Mouse (Mus musculus) stomach, postnatal 0 days (tissue): ENCODE measurements around the gene Gcsam. TPM values are rescaled to one million over a fixed set of nuclear protein-coding genes. Genes with fewer than 3 reads are reported as not detected.
A peak's percentile ranks its signal among the peaks of the same experiment; 100 is the strongest.

Experiments
- ATAC-seq: fragments of 200-750 bp; cut with Nextera tagmentation; 2 replicates; pipeline ENCODE4 v1.8.0; 2017; ENCODE audit not compliant: low FRiP score, low TSS enrichment
- DNase-seq: peaks from one replicate; pipeline ENCODE4 v3.0.0-alpha.2; 2016; ENCODE audit warnings: low spot score
- H3K27ac ChIP-seq: fragments of 300-500 bp; sonication (generic); replicated peaks from 2 replicates; pipeline ENCODE4 v1.5.1; 2014; ENCODE audit warnings: mild to moderate bottlenecking, control low read depth
- H3K27me3 ChIP-seq: fragments of 300-500 bp; sonication (generic); 2 replicates; pipeline ENCODE4 v1.6.1; 2014; ENCODE audit warnings: low read length; ENCODE audit not compliant: control insufficient read depth, insufficient read depth
- H3K36me3 ChIP-seq: fragments of 300-500 bp; sonication (generic); 2 replicates; pipeline ENCODE4 v1.6.1; 2014; ENCODE audit warnings: low read length, mixed read lengths; ENCODE audit not compliant: control insufficient read depth, insufficient read depth
- H3K4me1 ChIP-seq: fragments of 300-500 bp; sonication (generic); replicated peaks from 2 replicates; pipeline ENCODE4 v1.6.1; 2014; ENCODE audit warnings: antibody characterized with exemption; ENCODE audit not compliant: control insufficient read depth, insufficient read depth
- H3K4me2 ChIP-seq: fragments of 300-500 bp; sonication (generic); replicated peaks from 2 replicates; pipeline ENCODE4 v1.6.1; 2014; ENCODE audit warnings: low read depth, mild to moderate bottlenecking, control low read depth, moderate library complexity
- H3K4me3 ChIP-seq: fragments of 300-500 bp; sonication (generic); 2 replicates; pipeline ENCODE4 v1.5.1; 2014; ENCODE audit warnings: low read depth, low read length, control low read depth
- H3K9ac ChIP-seq: fragments of 300-500 bp; sonication (generic); 2 replicates; pipeline ENCODE4 v1.6.1; 2014; ENCODE audit warnings: mild to moderate bottlenecking, low read length, control low read depth, mixed read lengths
- H3K9me3 ChIP-seq: fragments of 300-500 bp; sonication (generic); 2 replicates; pipeline ENCODE4 v1.6.1; 2016; ENCODE audit warnings: low read length; ENCODE audit not compliant: control insufficient read depth
- CTCF ChIP-seq: IDR thresholded peaks from 2 replicates; pipeline ENCODE4 v1.5.1; 2016; ENCODE audit warnings: antibody characterized with exemption, low read depth, mild to moderate bottlenecking, moderate library complexity
- EP300 ChIP-seq: optimal IDR thresholded peaks from 2 replicates; pipeline ENCODE3; 2016; ENCODE audit warnings: antibody characterized with exemption
- WGBS: fragments of 180-500 bp; shearing (Covaris S2); extraction: QIAGEN DNeasy Blood & Tissue Kit; methylation state at CpG from one replicate; pipeline ENCODE4 v1.1.7; 2014; 5-methylcytosine and 5-hydroxymethylcytosine counted together
- polyA plus RNA-seq: library from polyadenylated mRNA; unstranded; fragments of >200 nt; fragmentation: Nextera tagmentation; extraction: Ambion mirVana; gene quantifications from 2 replicates; pipeline ENCODE4 v1.2.1, GENCODE M21; 2015

The Gcsam gene
- polyA plus RNA-seq, 1 experiment from 2014 or later, result 0.11 TPM

DNA sequence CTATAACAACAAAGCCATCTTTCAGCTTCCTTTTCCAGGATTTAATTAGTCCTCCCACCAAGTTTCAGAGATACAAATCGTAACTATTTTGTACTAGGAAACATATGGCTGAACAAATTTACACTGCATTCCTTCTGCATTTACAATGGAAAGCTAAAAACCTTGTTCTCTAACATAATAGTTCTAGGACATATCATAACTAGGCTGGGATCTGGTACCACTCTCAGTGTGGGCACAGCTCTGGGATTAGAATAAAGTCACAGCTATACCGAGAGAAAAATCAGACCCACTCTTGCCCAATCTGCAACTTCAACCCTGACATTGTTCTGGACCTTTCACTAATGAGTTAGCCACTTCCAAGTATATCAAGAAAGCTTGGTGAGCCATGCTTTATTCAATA lies 25.6 kb downstream of the Gcsam start:
- H3K36me3 ChIP-seq, result no peaks in the 10 kb centered on the region
- WGBS, result 71% methylated on average over 2 of the region's 2 CpGs
- H3K27me3 ChIP-seq, result no peaks in the 10 kb centered on the region
- H3K4me2 ChIP-seq, result no peak overlapping the region
- H3K9me3 ChIP-seq, result no peaks in the 10 kb centered on the region
- H3K4me3 ChIP-seq, result no peak overlapping the region
- TF ChIP-seq CTCF (no peak), EP300 (no peak)
- DNase-seq (no peak), ATAC-seq (no peak)
- no peak overlapping the region for H3K27ac ChIP-seq
- 0 out of 2 replicates have a peak, but pooled peaks cover 1% of the 10 kb centered on the region for H3K4me1 ChIP-seq
- no peak overlapping the region for H3K9ac ChIP-seq

GRCm38 (mm10) chr16:45640070-45640762 lies 30.0 kb downstream of the Gcsam start:
- no peak overlapping the region for H3K4me2 ChIP-seq
- TF ChIP-seq EP300 (no peak), CTCF (no peak)
- H3K36me3 ChIP-seq, result no peaks in the 10 kb centered on the region
- H3K9ac ChIP-seq, result no peak overlapping the region
- ATAC-seq, result peak; percentile 85
- no peak overlapping the region for H3K4me3 ChIP-seq
- no peaks in the 10 kb centered on the region for H3K27me3 ChIP-seq
- peak overlapping the region; percentile 69 for H3K27ac ChIP-seq
- no peak for DNase-seq
- WGBS, result 43% methylated on average over 10 of the region's 10 CpGs
- no peaks in the 10 kb centered on the region for H3K9me3 ChIP-seq
- 0 out of 2 replicates have a peak, but pooled peaks cover 2% of the 10 kb centered on the region for H3K4me1 ChIP-seq

DNA sequence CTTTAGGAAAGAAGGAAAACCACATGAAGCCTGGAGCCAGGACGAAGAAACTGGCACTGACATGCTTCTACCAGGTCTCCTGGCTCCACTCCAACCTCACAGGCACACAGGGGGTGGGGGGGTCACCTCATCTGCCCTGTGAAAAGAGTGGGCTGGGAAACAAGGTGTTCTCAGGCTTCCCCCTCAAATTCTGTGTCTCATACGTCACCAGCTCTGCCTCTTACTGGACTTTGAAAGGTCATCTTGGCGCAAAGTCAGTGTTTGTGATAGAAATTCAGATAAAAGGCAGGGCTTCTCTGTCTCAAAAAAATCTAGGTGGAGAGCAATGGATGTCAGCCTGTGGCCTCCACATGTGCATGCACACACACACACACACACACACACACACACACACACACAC lies 31.1 kb downstream of the Gcsam start:
- ATAC-seq (no peak), DNase-seq (no peak)
- H3K36me3 ChIP-seq, result no peaks in the 10 kb centered on the region
- H3K27ac ChIP-seq, result peak overlapping the region; percentile 69
- no peak overlapping the region for H3K4me2 ChIP-seq
- WGBS, result 44% methylated on average over 3 of the region's 3 CpGs
- no peaks in the 10 kb centered on the region for H3K27me3 ChIP-seq
- H3K9me3 ChIP-seq, result no peaks in the 10 kb centered on the region
- H3K4me1 ChIP-seq, result 0 out of 2 replicates have a peak, but pooled peaks cover 2% of the 10 kb centered on the region
- H3K9ac ChIP-seq, result no peak overlapping the region
- no peak for TF ChIP-seq CTCF
- no peak for TF ChIP-seq EP300
- H3K4me3 ChIP-seq, result no peak overlapping the region

- no peaks in the 10 kb centered on the region for H3K9me3 ChIP-seq
- no peak overlapping the region for H3K4me3 ChIP-seq
- no peaks in the 10 kb centered on the region for H3K36me3 ChIP-seq
- DNase-seq, result no peak
- peak overlapping the region; percentile 40; the same call in 1 of the 2 replicates for H3K27ac ChIP-seq
- TF ChIP-seq CTCF (no peak), EP300 (no peak)
- WGBS, result 59% methylated on average over 3 of the region's 3 CpGs
- H3K9ac ChIP-seq, result no peak overlapping the region
- no peak for ATAC-seq
- H3K4me1 ChIP-seq, result 0 out of 2 replicates have a peak, but pooled peaks cover 2% of the 10 kb centered on the region
- no peaks in the 10 kb centered on the region for H3K27me3 ChIP-seq
- H3K4me2 ChIP-seq, result no peak overlapping the region
These were observed 33.8 kb downstream of the Gcsam start for GRCm38 (mm10) chr16:45643944-45644343.

DNA sequence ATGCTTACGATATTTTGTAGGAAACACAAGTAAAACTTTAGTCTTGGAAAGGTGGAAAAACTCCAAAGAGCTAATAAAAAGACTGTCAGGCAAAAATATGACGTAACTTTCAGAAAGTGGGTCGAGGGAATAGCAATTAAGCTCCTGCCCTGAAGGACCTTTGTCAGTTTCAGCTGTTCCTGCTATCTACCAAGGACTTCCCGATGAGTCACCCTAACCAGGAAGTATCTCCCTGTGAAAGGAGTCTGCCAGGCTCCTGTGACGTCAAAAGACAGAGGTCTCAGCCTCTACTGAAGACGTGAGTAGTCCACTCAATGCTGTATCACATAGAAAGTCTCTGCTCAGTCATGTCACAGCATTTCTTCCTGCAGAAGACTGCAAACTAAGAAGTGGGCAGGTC lies 34.2 kb downstream of the Gcsam start:
- H3K9me3 ChIP-seq, result no peaks in the 10 kb centered on the region
- H3K9ac ChIP-seq, result no peak overlapping the region
- H3K4me1 ChIP-seq, result 0 out of 2 replicates have a peak, but pooled peaks cover 2% of the 10 kb centered on the region
- no peak overlapping the region for H3K4me3 ChIP-seq
- DNase-seq (peak; percentile 34), ATAC-seq (peak; percentile 80)
- no peak overlapping the region for H3K4me2 ChIP-seq
- no peaks in the 10 kb centered on the region for H3K27me3 ChIP-seq
- TF ChIP-seq CTCF, result no peak
- no peak for TF ChIP-seq EP300
- no peaks in the 10 kb centered on the region for H3K36me3 ChIP-seq
- WGBS, result 49% methylated on average over 6 of the region's 6 CpGs
- H3K27ac ChIP-seq, result no peak overlapping the region; the same call in 1 of the 2 replicates

GRCm38 (mm10) chr16:45651497-45651896 lies 41.3 kb downstream of the Gcsam start:
- no peaks in the 10 kb centered on the region for H3K4me1 ChIP-seq
- no peak for DNase-seq
- H3K27me3 ChIP-seq, result no peaks in the 10 kb centered on the region
- H3K9ac ChIP-seq, result no peak overlapping the region
- no peaks in the 10 kb centered on the region for H3K9me3 ChIP-seq
- no peak for TF ChIP-seq EP300
- TF ChIP-seq CTCF, result no peak
- H3K4me3 ChIP-seq, result no peak overlapping the region
- 0 out of 2 replicates have a peak, but pooled peaks have one; percentile 13 for ATAC-seq
- WGBS, result 45% methylated on average over 2 of the region's 2 CpGs
- no peaks in the 10 kb centered on the region for H3K36me3 ChIP-seq
- peak overlapping the region; percentile 27 for H3K4me2 ChIP-seq
- peak overlapping the region; percentile 91; the same call in 1 of the 2 replicates for H3K27ac ChIP-seq
